Mouse (Mus musculus) thymus, postnatal 10 days (tissue): ENCODE results near the gene Nsfl1c.
"Not testable (repeated sequence)": the region's sequence is repeated elsewhere in the genome, so short reads cannot be mapped to it uniquely, and the experiment has no call there.

Experiments used
- DNase-seq, 2 experiments: peaks; one replicate each; pipeline ENCODE4 v3.0.0; 2021; ENCODE audit warnings: low spot score in 2 of 2

Gene Nsfl1c

GRCm38 (mm10) chr2:151494035-151494803, at the start of gene Nsfl1c:
Gene Nsfl1c, plus strand, starts transcription at chr2:151494182.
- DNase-seq: peak; percentile 91 to 96

DNA sequence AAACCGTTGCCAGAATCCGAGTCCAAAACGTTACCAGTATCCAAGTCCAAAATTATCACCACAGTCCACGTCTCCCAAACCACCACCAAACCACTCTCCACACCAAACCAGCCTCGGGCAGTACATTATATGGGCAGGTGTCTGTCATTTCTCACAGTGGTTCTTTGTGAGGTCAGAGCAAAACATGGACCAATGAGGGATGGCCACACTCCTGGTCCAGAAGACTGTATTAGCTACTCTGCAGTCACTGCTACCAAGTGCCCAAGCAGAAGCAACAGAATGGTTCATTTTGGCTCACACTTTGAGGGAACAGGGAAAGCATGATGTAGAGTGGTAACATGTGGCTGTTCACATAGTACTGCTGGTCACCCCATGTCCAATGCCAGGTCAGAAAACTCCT, 17.9 kb upstream of the Nsfl1c start, which contains the start of gene 4921509C19Rik:
4921509C19Rik (minus strand) TSS at position 101 of the 400 bp plus-strand sequence.
- not testable (repeated sequence) for DNase-seq

- no peak for DNase-seq
Measured at GRCm38 (mm10) chr2:151486496-151486895, 7.5 kb upstream of the Nsfl1c start.

DNA sequence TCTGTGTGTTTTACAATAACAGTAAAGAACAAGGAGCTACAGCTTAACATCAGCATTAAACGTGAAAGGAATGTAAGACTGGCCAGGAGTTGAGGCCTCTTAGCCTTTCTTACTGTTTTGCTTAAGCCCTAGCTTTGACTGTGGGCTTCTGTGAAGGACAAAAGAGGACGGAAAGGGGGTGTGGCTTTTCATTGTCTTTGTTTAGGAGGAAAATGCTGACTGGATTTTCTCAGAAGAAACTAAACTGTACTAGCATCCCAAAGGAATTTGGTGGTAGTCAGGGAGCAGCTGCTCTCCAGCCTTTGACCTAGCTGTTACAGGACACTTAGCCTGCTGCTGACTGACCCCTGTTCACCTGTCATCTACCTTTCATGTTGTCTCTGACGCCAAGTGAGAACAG, 4.4 kb downstream of the Nsfl1c start:
- DNase-seq: no peak

DNA sequence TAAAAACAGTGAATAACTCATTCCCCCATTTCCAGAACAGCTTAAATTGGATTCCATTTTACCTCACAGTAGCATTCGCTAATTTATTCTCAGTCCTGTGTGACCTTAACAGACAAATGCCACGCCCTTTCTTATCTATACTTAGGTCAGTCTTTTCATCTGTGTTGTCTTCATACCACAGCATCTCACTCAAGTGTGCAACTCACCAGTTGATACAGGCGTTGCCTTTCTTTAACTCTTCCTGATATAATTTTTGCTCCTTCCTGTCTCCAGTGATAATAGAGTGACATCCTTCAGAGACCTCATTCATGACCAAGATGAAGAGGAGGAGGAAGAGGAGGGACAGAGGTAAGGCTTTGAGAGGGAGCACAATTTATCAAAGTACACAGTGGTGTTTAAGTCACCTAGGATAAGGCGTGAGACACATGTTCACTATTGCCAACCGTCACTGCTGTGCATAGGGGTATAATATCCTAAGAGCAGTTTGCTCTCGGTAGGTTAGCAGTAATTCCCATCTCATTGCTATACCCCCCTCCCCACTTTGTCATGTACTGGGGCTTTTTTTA, 6.5 kb downstream of the Nsfl1c start:
- no peak for DNase-seq

- no peak for DNase-seq
Measured at GRCm38 (mm10) chr2:151504226-151504625, 10.2 kb downstream of the Nsfl1c start.

DNA sequence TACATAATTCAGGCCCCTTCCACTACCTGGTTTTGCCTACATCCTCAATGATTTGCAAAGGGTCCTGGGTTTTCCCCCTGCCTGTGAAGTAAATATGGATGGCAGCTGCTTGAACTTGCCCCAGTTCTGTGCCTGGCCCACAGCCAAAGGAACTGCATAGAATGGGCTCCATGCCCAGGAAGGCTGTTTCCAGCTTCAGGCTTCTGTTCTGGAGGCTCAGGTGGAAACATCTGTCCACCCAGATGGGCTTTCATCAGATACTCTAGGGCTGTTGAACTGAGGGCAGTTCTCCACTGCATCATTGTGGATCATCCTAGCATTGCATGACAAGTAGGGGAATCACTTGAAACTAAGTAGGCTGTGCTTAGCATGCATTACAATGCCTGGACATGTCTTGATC, 18.2 kb downstream of the Nsfl1c start:
- DNase-seq: no peak

- no peak for DNase-seq
Measured at GRCm38 (mm10) chr2:151513525-151514285, 19.7 kb downstream of the Nsfl1c start.

DNA sequence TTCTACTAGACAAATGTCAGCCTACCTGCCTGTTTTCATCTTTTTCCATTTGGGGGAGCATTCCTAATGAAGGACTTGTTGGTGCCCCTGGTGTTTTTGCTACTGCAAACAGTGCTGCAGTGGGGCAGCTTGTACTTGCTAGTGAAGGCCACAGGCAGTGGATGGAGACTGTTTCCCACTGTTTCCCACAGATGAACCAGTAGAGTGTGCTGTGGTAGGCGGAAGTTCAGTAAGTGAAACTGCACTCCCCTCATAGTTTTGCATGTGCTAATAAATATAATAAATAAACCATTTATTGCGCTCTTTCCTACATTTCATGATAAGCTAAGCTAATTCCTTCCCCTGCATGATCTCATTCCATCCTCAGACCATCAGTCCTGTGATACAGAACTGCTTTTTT, 25.0 kb downstream of the Nsfl1c start:
- DNase-seq: no peak

- DNase-seq: no peak
Measured at GRCm38 (mm10) chr2:151524324-151525041, 30.5 kb downstream of the Nsfl1c start.

DNA sequence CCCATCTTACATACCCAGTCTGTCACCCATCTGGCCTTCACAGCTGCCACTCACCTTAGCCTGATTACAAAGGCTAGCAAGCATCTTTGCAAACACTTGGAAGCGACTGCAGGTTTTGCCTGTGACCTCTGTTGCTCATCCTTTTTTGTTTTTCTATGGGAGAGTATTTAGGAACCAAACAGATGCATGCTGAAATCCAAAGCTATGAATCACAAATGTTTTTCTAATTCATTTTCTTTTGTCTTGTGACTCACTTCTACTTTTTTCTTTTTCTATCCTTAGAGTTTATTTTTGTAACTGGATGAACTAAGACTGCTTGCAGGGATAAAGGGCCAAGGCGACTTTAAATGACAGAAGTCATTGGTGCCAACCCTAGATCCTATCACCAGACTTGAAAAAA, 31.5 kb downstream of the Nsfl1c start:
- no peak for DNase-seq

DNA sequence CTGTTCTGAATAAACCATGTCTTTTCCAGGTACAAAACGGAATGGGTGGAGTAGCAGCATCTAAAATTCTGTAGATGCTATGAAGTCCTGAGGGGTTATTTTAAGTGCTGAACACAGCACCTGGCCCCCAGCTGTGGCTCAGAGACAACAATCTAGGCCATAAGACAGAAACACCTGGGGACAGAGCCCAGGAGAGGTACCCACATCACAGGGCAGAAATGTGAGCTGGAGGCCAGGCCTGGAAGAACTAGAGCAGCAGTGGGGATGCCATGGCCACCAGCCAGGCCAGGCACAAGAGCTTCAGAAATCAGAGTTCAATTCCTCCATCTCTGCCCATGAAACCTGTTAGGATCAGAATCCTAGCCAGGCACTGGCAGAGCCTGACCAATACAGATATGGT, 34.1 kb downstream of the Nsfl1c start:
- DNase-seq: peak; percentile 72 to 82

DNA sequence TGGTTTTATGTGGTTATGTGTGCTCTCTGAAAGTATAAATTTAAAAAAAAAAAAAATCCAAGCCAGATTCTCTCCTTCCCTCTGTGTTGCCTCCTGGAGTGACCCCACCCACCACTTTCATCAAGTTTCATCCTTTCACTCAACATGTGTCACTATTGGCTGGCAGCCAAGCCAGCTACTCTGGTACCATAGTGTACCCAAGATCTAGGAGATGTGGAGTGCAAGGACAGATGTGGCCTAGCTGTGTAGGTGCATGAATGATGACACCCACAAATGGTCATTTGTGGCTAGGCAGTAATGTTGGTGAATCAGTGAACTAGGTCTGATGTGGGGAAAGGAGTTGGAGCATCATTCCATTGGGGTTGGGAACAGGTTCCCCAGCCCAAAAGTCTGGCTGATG, 35.2 kb downstream of the Nsfl1c start:
- DNase-seq: no peak

- peak; percentile 54 to 56 for DNase-seq
Measured at GRCm38 (mm10) chr2:151530378-151531230, 36.6 kb downstream of the Nsfl1c start.

DNA sequence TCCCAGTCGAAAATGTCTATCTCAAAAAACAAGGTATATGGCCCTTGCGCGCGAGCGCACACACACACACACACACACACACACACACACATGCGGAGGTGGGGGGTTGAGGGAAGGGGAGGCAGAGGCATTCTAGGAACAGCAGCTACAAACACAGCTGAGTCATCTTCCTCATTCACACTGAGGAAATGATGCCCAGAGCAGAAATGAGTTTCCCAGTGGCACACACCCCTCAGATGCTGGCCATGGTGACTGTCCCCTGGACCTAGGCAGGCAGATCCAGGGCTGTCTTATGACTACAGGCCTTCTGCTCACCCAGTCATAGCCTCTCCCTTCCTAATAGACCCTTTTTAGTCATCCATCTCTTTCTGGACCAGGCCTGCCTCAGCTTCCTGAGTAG, 39.6 kb downstream of the Nsfl1c start:
- DNase-seq: no peak

DNA sequence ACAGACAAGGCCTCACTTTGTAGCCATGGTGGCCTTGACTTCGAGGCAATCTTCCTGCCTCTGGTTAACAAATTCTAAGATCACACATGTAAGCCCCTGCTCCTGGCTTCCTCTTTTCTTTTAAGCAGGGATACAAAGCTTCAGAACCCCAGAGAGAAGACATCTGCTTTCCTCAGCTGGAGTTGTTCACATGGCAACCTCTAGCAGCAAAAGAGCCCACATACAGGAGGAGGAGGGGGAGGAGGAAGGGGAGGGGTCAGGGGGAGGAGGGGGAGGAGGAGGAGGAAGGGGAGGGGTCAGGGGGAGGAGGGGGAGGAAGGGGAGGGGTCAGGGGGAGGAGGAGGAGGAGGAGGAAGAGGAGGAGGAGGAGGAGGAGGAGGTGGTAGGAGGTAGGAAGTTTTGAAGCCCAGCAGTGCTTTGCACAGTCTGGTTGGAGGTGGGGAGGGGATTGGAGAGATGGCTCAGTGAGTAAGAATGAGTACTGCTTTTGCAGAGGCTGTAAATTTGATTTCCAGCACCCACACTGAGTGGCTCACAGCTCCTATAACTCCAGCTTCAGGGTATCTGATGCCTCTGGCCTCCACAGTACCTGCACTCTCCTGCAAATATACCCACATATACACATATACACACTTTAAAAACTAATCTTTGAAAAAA, 42.1 kb downstream of the Nsfl1c start:
- DNase-seq: no peak

- DNase-seq: no peak
Measured at GRCm38 (mm10) chr2:151536618-151536974, 42.6 kb downstream of the Nsfl1c start.

DNA sequence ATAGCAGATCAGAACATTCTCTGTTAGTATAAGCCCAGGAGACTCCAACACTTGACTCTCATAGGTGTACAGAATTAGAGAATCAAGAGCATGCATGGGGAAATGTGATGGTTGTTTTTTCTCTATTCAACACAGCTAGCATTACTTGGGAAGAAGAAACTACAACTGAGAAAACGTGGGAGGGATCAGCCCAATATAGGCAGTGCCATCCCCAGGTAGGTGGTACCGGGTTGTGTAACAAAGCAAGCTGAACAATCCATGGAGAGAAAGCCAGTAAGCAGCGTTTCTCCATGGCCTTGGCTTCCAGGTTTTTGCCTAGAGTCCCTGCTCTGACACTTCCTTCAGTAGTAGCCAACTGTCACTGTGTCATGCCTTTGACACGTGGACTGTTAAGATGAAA, 44.7 kb downstream of the Nsfl1c start:
- no peak for DNase-seq

- peak; percentile 89 to 90 for DNase-seq
Measured at GRCm38 (mm10) chr2:151542323-151543062, 48.5 kb downstream of the Nsfl1c start, which contains the start of gene Fkbp1a. Gene Fkbp1a, plus strand, starts transcription at chr2:151542483.
